Mouse (Mus musculus) bone marrow, adult 2 months (tissue): ENCODE data around the gene Map3k1.

ENCODE experiments used
- CTCF ChIP-seq: fragments of 200-500 bp; IDR thresholded peaks from 2 replicates; pipeline ENCODE4 v1.5.1; 2011; ENCODE audit warnings: low read length, control low read depth; ENCODE audit not compliant: control insufficient read depth, insufficient read depth
- POLR2A ChIP-seq: fragments of 200-500 bp; IDR thresholded peaks from 2 replicates; pipeline ENCODE4 v1.6.1; 2011; ENCODE audit warnings: low read depth, mild to moderate bottlenecking, control low read depth, low read length, borderline replicate concordance; ENCODE audit not compliant: control insufficient read depth

DNA sequence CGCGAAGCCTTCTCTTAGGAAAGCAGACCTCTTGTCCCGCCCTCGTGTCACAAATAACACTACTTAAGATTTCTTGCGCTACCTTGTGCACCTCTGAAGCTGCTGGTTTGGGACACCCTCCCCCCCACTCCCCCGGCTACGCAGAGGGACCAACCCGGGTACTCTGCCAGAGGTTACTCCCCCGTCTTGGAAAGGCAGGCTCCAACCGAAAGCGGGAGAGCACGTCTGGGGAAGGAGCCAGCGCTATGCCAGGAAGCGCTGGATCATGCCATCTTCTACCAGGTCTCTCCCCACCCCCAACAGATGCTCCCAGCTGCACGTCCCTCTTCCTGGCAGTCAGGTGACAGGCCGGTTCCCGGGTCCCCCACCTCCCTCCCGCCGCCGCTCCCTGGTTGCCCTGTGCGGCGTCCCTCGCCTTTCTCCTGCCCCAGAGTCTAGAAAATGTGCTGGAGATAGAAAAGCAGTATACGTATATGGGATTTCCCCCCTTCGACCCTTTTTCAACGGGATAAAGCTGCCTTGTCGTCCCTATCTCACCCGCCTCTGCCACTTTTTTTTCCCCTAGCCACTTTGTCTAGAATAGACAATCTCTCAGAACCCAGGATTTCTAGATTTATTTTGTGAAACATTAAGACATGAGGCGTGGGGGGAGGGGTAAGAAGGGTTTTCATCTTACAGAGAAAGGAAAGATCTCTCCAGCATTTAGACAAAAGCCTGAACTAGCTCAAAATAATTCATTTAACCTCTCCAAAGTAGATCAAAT, 854 bp upstream of the Map3k1 start:
- no peak for TF ChIP-seq CTCF
- TF ChIP-seq POLR2A = no peak
